Mouse (Mus musculus) macrophage (primary cell): ENCODE data around the gene Acaa1a. TPM values are rescaled to one million over a fixed set of nuclear protein-coding genes. Genes with fewer than 3 reads are reported as not detected.
"Not testable (repeated sequence)": the region's sequence is repeated elsewhere in the genome, so short reads cannot be mapped to it uniquely, and the experiment has no call there.

ENCODE experiments used
- H3K27ac ChIP-seq: fragments of 350-480 bp; formaldehyde crosslinking; 2 replicates; pipeline ENCODE4 v1.9.0; 2021
- H3K36me3 ChIP-seq: fragments of 350-480 bp; formaldehyde crosslinking; 2 replicates; pipeline ENCODE4 v1.9.0; 2021; ENCODE audit errors: inconsistent target
- H3K4me3 ChIP-seq: fragments of 350-480 bp; formaldehyde crosslinking; 2 replicates; pipeline ENCODE4 v1.9.0; 2021; ENCODE audit errors: inconsistent target
- H3K79me2 ChIP-seq: fragments of 350-480 bp; formaldehyde crosslinking; 2 replicates; pipeline ENCODE4 v1.9.0; 2021; ENCODE audit errors: inconsistent target
- WGBS: methylation state at CpG from one replicate; pipeline ENCODE4 v1.1.7; 2026; ENCODE audit warnings: inconsistent platforms; ENCODE audit not compliant: missing documents; 5-methylcytosine and 5-hydroxymethylcytosine counted together
- polyA plus RNA-seq: library from polyadenylated mRNA; stranded (reverse); fragments of 250-400 nt; gene quantifications from 3 replicates; pipeline ENCODE4 v1.2.4, GENCODE M21; 2018; ENCODE audit warnings: inconsistent platforms

The Acaa1a gene
- polyA plus RNA-seq, 1 experiment from 2014 or later = 27.8 TPM

GRCm38 (mm10) chr9:119350947-119351705 is 11.7 kb downstream of the Acaa1a start:
- 89% methylated on average over 10 of the region's 10 CpGs for WGBS
- Histone ChIP-seq H3K27ac (no peak overlapping the region), H3K36me3 (peaks cover 41% of the 10 kb centered on the region), H3K79me2 (no peaks in the 10 kb centered on the region), H3K4me3 (no peak overlapping the region)

GRCm38 (mm10) chr9:119352060-119352459 is 12.6 kb downstream of the Acaa1a start:
- Histone ChIP-seq H3K4me3 (no peak overlapping the region), H3K79me2 (no peaks in the 10 kb centered on the region), H3K36me3 (peaks cover 32% of the 10 kb centered on the region), H3K27ac (no peak overlapping the region)
- WGBS = 38% methylated on average over 4 of the region's 4 CpGs

- H3K36me3 ChIP-seq = peaks cover 16% of the 10 kb centered on the region; the same call in 1 of the 2 replicates
- WGBS = 94% methylated on average over 6 of the region's 6 CpGs
- no peak overlapping the region for H3K27ac ChIP-seq
- H3K79me2 ChIP-seq = no peaks in the 10 kb centered on the region
- H3K4me3 ChIP-seq = no peak overlapping the region
These were observed 14.4 kb downstream of the Acaa1a start for GRCm38 (mm10) chr9:119353926-119354325.

GRCm38 (mm10) chr9:119355943-119356342 is 16.5 kb downstream of the Acaa1a start:
- Histone ChIP-seq H3K27ac (no peak overlapping the region), H3K4me3 (no peak overlapping the region), H3K36me3 (peaks cover 5% of the 10 kb centered on the region; the same call in 1 of the 2 replicates), H3K79me2 (no peaks in the 10 kb centered on the region)
- 96% methylated on average over 6 of the region's 6 CpGs for WGBS

- H3K4me3 ChIP-seq = peak within 1 kb of the TSS; percentile 45
- no peaks in the 10 kb centered on the region for H3K36me3 ChIP-seq
- no peaks in the 10 kb centered on the region for H3K79me2 ChIP-seq
- 2% methylated on average over 65 of the region's 65 CpGs for WGBS
- H3K27ac ChIP-seq = no peak within 1 kb of the TSS
These were observed 18.0 kb downstream of the Acaa1a start, which contains the start of gene Xylb for GRCm38 (mm10) chr9:119357331-119358057. Gene Xylb (plus strand): TSS chr9:119357381.

GRCm38 (mm10) chr9:119358058-119358429 is 18.6 kb downstream of the Acaa1a start:
- Histone ChIP-seq H3K4me3 (peak overlapping the region; percentile 45), H3K27ac (no peak overlapping the region)
- WGBS = 55% methylated on average over 9 of the region's 9 CpGs

GRCm38 (mm10) chr9:119361416-119361815 is 21.9 kb downstream of the Acaa1a start:
- 100% methylated on average over 3 of the region's 5 CpGs for WGBS

More at GRCm38 (mm10) chr9:119358058-119358429, 18.6 kb downstream of the Acaa1a start:
- Histone ChIP-seq H3K36me3 (no peaks in the 10 kb centered on the region), H3K79me2 (no peaks in the 10 kb centered on the region)

GRCm38 (mm10) chr9:119363229-119363628 is 23.8 kb downstream of the Acaa1a start:
- no peak overlapping the region for H3K4me3 ChIP-seq
- 96% methylated on average over 12 of the region's 12 CpGs for WGBS

More at GRCm38 (mm10) chr9:119361416-119361815, 21.9 kb downstream of the Acaa1a start:
- no peaks in the 10 kb centered on the region for H3K79me2 ChIP-seq
- no peak overlapping the region for H3K27ac ChIP-seq
- H3K36me3 ChIP-seq = no peaks in the 10 kb centered on the region
- no peak overlapping the region for H3K4me3 ChIP-seq

GRCm38 (mm10) chr9:119365284-119365683 is 25.8 kb downstream of the Acaa1a start, which contains the start of gene Slc22a14:
Gene Slc22a14 (minus strand): TSS chr9:119365553.
- H3K36me3 ChIP-seq = no peaks in the 10 kb centered on the region
- no peaks in the 10 kb centered on the region for H3K79me2 ChIP-seq
- H3K27ac ChIP-seq = no peak within 1 kb of the TSS
- WGBS = 8% methylated on average over 7 of the region's 7 CpGs
- no peak within 1 kb of the TSS for H3K4me3 ChIP-seq

More at GRCm38 (mm10) chr9:119363229-119363628, 23.8 kb downstream of the Acaa1a start:
- Histone ChIP-seq H3K36me3 (no peaks in the 10 kb centered on the region), H3K79me2 (no peaks in the 10 kb centered on the region), H3K27ac (no peak overlapping the region)

GRCm38 (mm10) chr9:119368367-119368766 is 28.9 kb downstream of the Acaa1a start:
- H3K79me2 ChIP-seq = no peaks in the 10 kb centered on the region
- H3K4me3 ChIP-seq = no peak overlapping the region
- no peaks in the 10 kb centered on the region for H3K36me3 ChIP-seq
- H3K27ac ChIP-seq = no peak overlapping the region
- 97% methylated on average over 3 of the region's 3 CpGs for WGBS

GRCm38 (mm10) chr9:119370770-119371169 is 31.3 kb downstream of the Acaa1a start:
- H3K27ac ChIP-seq = not testable (repeated sequence)

GRCm38 (mm10) chr9:119371251-119371650 is 31.8 kb downstream of the Acaa1a start:
- WGBS = 91% methylated on average over 4 of the region's 4 CpGs
- H3K79me2 ChIP-seq = no peaks in the 10 kb centered on the region

More at GRCm38 (mm10) chr9:119370770-119371169, 31.3 kb downstream of the Acaa1a start:
- not testable (repeated sequence) for H3K36me3 ChIP-seq, H3K4me3 ChIP-seq, H3K79me2 ChIP-seq
- WGBS = 84% methylated on average over 4 of the region's 4 CpGs

GRCm38 (mm10) chr9:119375008-119375407 is 35.5 kb downstream of the Acaa1a start:
- Histone ChIP-seq H3K79me2 (no peaks in the 10 kb centered on the region), H3K36me3 (no peaks in the 10 kb centered on the region), H3K4me3 (no peak overlapping the region), H3K27ac (no peak overlapping the region)
- WGBS = 100% methylated on average over 3 of the region's 3 CpGs

More at GRCm38 (mm10) chr9:119371251-119371650, 31.8 kb downstream of the Acaa1a start:
- H3K36me3 ChIP-seq = no peaks in the 10 kb centered on the region
- no peak overlapping the region for H3K27ac ChIP-seq
- H3K4me3 ChIP-seq = no peak overlapping the region

- Histone ChIP-seq H3K36me3 (no peaks in the 10 kb centered on the region), H3K4me3 (no peak overlapping the region), H3K27ac (no peak overlapping the region), H3K79me2 (no peaks in the 10 kb centered on the region)
- WGBS = 88% methylated on average over 6 of the region's 6 CpGs
These were observed 36.1 kb downstream of the Acaa1a start for GRCm38 (mm10) chr9:119375556-119375955.

GRCm38 (mm10) chr9:119378231-119378630 is 38.8 kb downstream of the Acaa1a start:
- Histone ChIP-seq H3K4me3 (no peak overlapping the region), H3K79me2 (no peaks in the 10 kb centered on the region), H3K36me3 (no peaks in the 10 kb centered on the region), H3K27ac (no peak overlapping the region)
- 64% methylated on average over 2 of the region's 4 CpGs for WGBS
